Mouse (Mus musculus) splenic B cell, adult 2 months (primary cell): ENCODE results near the gene Pdcd1lg2.

Experiments used
- DNase-seq: peaks from one replicate; pipeline ENCODE4 v3.0.0-alpha.2; 2011; ENCODE audit warnings: low read depth, low spot score
- H3K27me3 ChIP-seq: 2 replicates; pipeline ENCODE4 v1.6.1; 2012; ENCODE audit warnings: mild to moderate bottlenecking, low read length, moderate library complexity, mixed read lengths; ENCODE audit not compliant: control insufficient read depth, poor library complexity, insufficient read depth, severe bottlenecking
- H3K36me3 ChIP-seq: 2 replicates; pipeline ENCODE4 v1.6.1; 2012; ENCODE audit warnings: mild to moderate bottlenecking, low read length, moderate library complexity, mixed read lengths; ENCODE audit not compliant: control insufficient read depth, poor library complexity, insufficient read depth, severe bottlenecking

Gene Pdcd1lg2

DNA sequence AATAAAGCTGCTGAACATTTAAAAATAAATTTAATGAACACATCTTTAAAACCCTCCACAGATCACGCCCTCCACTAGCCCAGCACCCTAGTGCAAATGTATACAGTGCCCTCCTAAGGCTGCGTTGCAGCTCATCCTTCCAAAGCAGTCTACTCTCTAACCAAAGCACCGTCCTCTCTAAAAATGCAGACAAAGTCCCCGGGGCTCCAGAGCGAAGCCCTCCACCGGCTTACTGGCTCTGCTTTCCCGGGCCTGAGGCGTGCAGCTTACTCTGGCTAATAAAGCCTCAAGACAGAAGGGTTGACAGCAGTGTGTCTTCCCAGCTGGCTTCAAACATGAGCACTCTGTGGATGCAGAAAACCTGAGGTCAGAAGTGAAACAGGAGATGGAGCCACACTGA, 9.7 kb downstream of the Pdcd1lg2 start:
- H3K27me3 ChIP-seq = no peaks in the 10 kb centered on the region
- H3K36me3 ChIP-seq = no peaks in the 10 kb centered on the region

GRCm38 (mm10) chr19:29422013-29422645, 11.4 kb downstream of the Pdcd1lg2 start:
- Histone ChIP-seq H3K27me3 (no peaks in the 10 kb centered on the region), H3K36me3 (no peaks in the 10 kb centered on the region)
- no peak for DNase-seq

More for the DNA sequence above, 9.7 kb downstream of the Pdcd1lg2 start:
- no peak for DNase-seq

GRCm38 (mm10) chr19:29422796-29423195, 12.1 kb downstream of the Pdcd1lg2 start:
- H3K36me3 ChIP-seq = no peaks in the 10 kb centered on the region
- peak; percentile 17 for DNase-seq

DNA sequence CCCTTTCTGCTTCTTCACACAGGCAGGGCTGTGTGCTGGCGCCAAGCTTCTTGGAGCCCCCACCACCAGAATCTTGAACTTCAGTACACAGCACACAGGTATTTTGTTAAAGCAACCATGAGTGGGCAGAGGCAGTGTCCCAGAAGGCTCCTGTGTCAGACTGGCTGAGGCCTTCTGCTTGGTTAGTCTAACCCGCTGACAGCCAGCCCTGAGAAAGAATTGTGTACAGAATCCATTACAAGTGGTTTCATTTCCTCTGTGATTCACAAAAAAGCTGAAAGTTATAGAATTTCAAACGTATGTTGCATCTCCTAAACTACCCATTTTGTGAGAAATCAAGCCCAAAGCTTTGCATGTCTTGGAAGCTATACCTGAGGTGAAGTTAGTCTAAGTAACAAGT, 19.8 kb downstream of the Pdcd1lg2 start:
- no peaks in the 10 kb centered on the region for H3K27me3 ChIP-seq
- peak; percentile 66 for DNase-seq
- H3K36me3 ChIP-seq = no peaks in the 10 kb centered on the region

More at GRCm38 (mm10) chr19:29422796-29423195, 12.1 kb downstream of the Pdcd1lg2 start:
- no peaks in the 10 kb centered on the region for H3K27me3 ChIP-seq

DNA sequence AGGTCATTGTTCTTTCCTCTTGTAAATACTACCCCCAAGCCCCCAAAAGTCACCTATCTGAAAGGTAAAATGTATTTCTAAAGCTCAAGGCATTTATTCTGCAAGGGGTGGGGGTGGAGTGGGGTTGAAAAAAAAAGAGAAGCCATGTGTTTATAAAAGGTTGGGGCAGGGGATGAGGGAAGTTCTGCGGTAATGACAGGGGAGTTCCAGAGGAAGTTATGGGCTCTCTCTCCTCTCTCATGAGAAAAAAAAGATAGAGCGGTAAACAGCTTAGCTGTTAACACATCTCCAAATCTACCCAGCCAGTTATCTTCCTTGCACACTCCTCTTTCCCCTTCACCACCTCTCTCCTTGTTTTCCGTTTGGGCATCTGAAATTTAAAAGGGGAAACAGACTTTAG, 20.2 kb downstream of the Pdcd1lg2 start:
- Histone ChIP-seq H3K36me3 (no peaks in the 10 kb centered on the region), H3K27me3 (no peaks in the 10 kb centered on the region)
- DNase-seq = peak; percentile 86

- DNase-seq = peak; percentile 37
- H3K36me3 ChIP-seq = no peaks in the 10 kb centered on the region
- no peaks in the 10 kb centered on the region for H3K27me3 ChIP-seq
These were observed 26.2 kb downstream of the Pdcd1lg2 start for GRCm38 (mm10) chr19:29436793-29437479.

GRCm38 (mm10) chr19:29437849-29438248, 27.1 kb downstream of the Pdcd1lg2 start:
- H3K36me3 ChIP-seq = no peaks in the 10 kb centered on the region
- DNase-seq = no peak
- H3K27me3 ChIP-seq = no peaks in the 10 kb centered on the region

DNA sequence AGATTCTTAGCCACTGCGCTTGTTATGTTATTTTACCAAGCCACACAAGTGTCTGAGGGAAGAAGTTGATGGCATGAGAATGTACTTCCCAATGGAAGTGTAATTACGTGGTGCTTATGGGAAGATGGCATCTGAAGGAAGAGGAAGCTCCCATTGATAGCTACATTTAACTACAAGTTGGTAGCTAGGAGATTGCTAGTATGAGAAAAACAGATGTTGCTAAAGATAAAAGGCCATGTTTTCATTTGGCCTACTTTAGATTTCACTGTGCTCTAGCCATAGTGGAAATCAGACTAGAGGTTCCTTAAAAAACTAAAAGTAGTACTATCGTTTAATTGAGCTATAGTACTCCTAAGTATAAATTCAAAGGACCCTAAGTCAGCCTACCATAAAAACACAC, 28.5 kb downstream of the Pdcd1lg2 start:
- H3K27me3 ChIP-seq = no peaks in the 10 kb centered on the region
- no peak for DNase-seq

DNA sequence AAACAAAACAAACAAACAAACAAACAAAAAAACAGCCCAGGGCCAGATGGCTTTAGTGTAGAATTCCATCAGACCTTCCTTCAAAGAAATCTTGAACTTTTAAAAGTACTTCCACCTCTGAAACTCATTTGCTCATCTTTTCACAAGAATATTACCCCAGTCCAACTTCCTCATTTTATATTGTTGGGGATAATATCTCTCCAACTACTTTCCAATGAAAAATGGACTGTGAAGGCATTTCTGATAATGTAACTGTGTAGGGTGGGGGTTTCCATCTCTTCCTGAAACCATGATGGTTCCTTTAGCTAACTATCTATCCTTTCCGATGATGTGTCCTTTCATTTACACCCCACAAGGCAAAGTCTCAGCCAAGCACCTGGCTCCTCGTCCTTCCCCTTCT, 31.8 kb downstream of the Pdcd1lg2 start:
- no peaks in the 10 kb centered on the region for H3K27me3 ChIP-seq
- no peaks in the 10 kb centered on the region for H3K36me3 ChIP-seq
- no peak for DNase-seq

More for the DNA sequence above, 28.5 kb downstream of the Pdcd1lg2 start:
- no peaks in the 10 kb centered on the region for H3K36me3 ChIP-seq

DNA sequence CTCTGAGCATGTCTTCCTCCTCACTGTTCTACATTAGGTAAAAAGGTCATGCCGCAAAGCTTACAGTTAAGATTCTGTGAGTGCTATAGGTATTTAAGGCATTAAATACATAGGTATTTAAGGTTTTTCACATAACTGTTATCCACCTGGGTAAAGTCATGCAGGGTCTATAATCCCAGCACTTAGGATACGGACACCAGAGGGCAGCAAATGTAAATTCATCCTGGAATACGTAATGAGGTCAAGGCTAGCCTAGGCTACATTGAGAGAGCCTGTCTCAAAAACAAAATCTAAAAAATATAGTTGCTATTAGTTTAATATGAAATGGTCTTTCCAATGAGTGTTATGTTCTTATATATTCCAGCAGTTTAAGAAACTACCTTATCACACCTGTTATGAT, 33.6 kb downstream of the Pdcd1lg2 start:
- Histone ChIP-seq H3K27me3 (no peaks in the 10 kb centered on the region), H3K36me3 (no peaks in the 10 kb centered on the region)
- no peak for DNase-seq

GRCm38 (mm10) chr19:29448373-29448772, 37.7 kb downstream of the Pdcd1lg2 start:
- DNase-seq = no peak
- H3K27me3 ChIP-seq = no peaks in the 10 kb centered on the region
- H3K36me3 ChIP-seq = no peaks in the 10 kb centered on the region

DNA sequence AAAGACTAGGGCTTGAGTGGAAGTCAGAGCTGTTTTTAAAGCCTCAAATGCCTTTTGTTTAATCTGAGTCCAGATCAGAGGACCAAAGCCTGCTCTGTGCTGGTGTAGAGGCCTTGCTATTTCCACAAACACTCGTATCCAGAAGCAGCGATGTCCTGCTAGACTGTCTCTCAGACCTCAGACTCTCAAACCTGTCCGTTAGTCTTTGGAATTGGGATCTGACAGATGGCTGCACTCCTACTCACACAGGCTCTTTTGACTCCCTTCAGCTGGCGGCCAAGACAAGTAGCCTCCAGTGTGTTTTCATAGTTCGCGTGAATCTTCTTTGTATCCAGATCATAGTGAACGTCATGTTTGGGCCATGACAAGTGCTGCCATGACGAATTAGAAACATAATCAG, 39.7 kb downstream of the Pdcd1lg2 start:
- H3K36me3 ChIP-seq = no peaks in the 10 kb centered on the region

GRCm38 (mm10) chr19:29454141-29454601, 43.5 kb downstream of the Pdcd1lg2 start:
- Histone ChIP-seq H3K27me3 (no peaks in the 10 kb centered on the region), H3K36me3 (no peaks in the 10 kb centered on the region)
- peak; percentile 90 for DNase-seq

More for the DNA sequence above, 39.7 kb downstream of the Pdcd1lg2 start:
- no peaks in the 10 kb centered on the region for H3K27me3 ChIP-seq
- no peak for DNase-seq

DNA sequence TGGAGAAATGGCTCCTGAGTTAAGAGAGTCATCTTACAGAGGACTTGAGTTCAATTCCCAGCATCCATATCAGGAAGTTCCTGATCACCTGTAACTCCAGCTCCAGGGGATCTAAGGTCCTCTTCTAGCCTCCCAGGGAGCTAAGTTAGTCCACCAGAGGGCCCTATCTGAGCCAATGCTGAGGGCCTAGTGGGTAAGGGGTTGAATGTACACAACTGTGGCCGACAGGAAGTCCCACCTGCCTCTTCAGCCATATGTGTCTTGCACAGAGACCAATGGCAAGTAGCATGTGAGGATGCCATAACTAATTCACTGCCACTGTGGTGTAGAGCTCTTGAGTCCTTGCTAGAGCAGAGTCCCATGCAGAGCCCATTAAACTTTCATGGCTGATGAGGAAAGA, 44.4 kb downstream of the Pdcd1lg2 start:
- no peaks in the 10 kb centered on the region for H3K27me3 ChIP-seq
- H3K36me3 ChIP-seq = no peaks in the 10 kb centered on the region
- DNase-seq = peak; percentile 22

- no peaks in the 10 kb centered on the region for H3K36me3 ChIP-seq
- no peaks in the 10 kb centered on the region for H3K27me3 ChIP-seq
- no peak for DNase-seq
These were observed 47.3 kb downstream of the Pdcd1lg2 start for GRCm38 (mm10) chr19:29457982-29458381.
